Mouse (Mus musculus) hindbrain, postnatal 0 days (tissue): ENCODE measurements at regions not wholly inside any gene's neighbourhood (a gene's known extent, or its start where the extent isn't known, plus 50 kb on each side); places are given as distances from the start of the nearest gene placed in this dataset.

Source experiments
- ATAC-seq: fragments of 200-750 bp; cut with Nextera tagmentation; 2 replicates; pipeline ENCODE4 v1.8.0; 2017; ENCODE audit warnings: mild to moderate bottlenecking, moderate TSS enrichment, moderate library complexity
- DNase-seq: peaks from one replicate; pipeline ENCODE4 v3.0.0-alpha.2; 2015; ENCODE audit warnings: low spot score
- H3K27ac ChIP-seq: fragments of 300-500 bp; sonication (generic); 2 replicates; pipeline ENCODE4 v1.5.1; 2014; ENCODE audit warnings: mild to moderate bottlenecking
- H3K27me3 ChIP-seq: fragments of 300-500 bp; sonication (generic); 2 replicates; pipeline ENCODE4 v1.6.1; 2014; ENCODE audit warnings: low read length, mixed read lengths; ENCODE audit not compliant: insufficient read depth
- H3K36me3 ChIP-seq: fragments of 300-500 bp; sonication (generic); 2 replicates; pipeline ENCODE4 v1.6.1; 2014; ENCODE audit warnings: low read length, mixed read lengths; ENCODE audit not compliant: insufficient read depth
- H3K4me1 ChIP-seq: fragments of 300-500 bp; sonication (generic); 2 replicates; pipeline ENCODE4 v1.6.1; 2014; ENCODE audit warnings: antibody characterized with exemption, low read length, mixed read lengths; ENCODE audit not compliant: insufficient read depth
- H3K4me2 ChIP-seq: fragments of 300-500 bp; sonication (generic); 2 replicates; pipeline ENCODE4 v1.6.1; 2014; ENCODE audit warnings: low read depth, mild to moderate bottlenecking, low read length, moderate library complexity, mixed read lengths
- H3K4me3 ChIP-seq: fragments of 300-500 bp; sonication (generic); 2 replicates; pipeline ENCODE4 v1.5.1; 2014; ENCODE audit warnings: low read length
- H3K9ac ChIP-seq: fragments of 300-500 bp; sonication (generic); replicated peaks from 2 replicates; pipeline ENCODE4 v1.6.1; 2014; ENCODE audit warnings: mild to moderate bottlenecking, low read length, moderate library complexity, mixed read lengths
- H3K9me3 ChIP-seq: fragments of 300-500 bp; sonication (generic); 2 replicates; pipeline ENCODE4 v1.6.1; 2016; ENCODE audit warnings: low read length, mixed read lengths
- CTCF ChIP-seq: IDR thresholded peaks from 2 replicates; pipeline ENCODE4 v1.5.1; 2016; ENCODE audit warnings: antibody characterized with exemption, control low read depth, low read depth
- WGBS: fragments of 180-500 bp; shearing (Covaris S2); extraction: QIAGEN DNeasy Blood & Tissue Kit; methylation state at CpG from one replicate; pipeline ENCODE4 v1.1.7; 2014; 5-methylcytosine and 5-hydroxymethylcytosine counted together

DNA sequence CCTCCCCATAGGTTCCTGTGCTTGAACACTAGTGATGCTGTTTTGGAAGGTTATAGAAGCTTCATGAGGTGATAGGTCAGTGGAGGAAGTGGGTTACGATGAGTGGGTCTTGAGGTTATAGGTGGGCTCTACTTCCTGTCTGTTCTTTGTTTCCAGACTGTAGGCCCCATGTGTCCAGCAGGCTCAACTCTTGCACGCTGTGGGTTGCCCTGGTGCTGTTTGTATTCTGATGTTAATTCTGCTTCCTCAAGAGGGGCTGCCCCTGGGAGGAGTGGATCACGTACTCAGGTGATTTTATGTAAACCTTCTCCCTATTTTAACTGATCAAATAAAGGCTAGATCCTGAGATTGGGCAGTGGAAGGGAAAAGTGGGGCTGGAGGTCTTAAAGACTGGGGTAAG lies 60.4 kb upstream of the Rap1gds1 start:
- Histone ChIP-seq H3K9me3 (no peaks in the 10 kb centered on the region), H3K9ac (no peak overlapping the region), H3K4me3 (no peak overlapping the region), H3K4me2 (no peak overlapping the region), H3K4me1 (no peaks in the 10 kb centered on the region), H3K27me3 (no peaks in the 10 kb centered on the region), H3K36me3 (no peaks in the 10 kb centered on the region), H3K27ac (no peak overlapping the region)
- ATAC-seq (no peak), DNase-seq (no peak)
- no peak for TF ChIP-seq CTCF
- WGBS = 71% methylated on average over 3 of the region's 3 CpGs

DNA sequence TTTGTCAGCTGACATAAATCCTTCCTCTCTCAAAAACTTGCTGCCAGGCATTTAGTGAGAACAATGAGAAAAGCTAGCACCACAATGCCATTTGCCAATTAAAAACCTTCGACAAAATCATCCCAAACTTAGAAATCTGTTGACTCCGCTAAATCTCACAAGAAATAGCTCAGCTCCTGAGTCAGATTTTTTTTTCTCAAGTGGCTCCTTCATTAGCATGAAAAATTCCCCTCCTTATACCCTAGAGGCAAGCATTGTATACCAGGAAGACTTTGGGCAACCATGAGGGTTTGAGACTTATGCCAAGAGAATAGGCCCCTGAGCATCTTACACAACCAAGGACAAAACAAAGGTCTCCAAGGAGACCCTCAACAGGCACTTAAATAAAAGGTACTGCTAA lies 61.0 kb upstream of the Rap1gds1 start:
- no peak for TF ChIP-seq CTCF
- WGBS = 92% methylated on average over 2 of the region's 2 CpGs
- Histone ChIP-seq H3K27me3 (no peaks in the 10 kb centered on the region), H3K4me3 (no peak overlapping the region), H3K27ac (no peak overlapping the region), H3K4me1 (no peaks in the 10 kb centered on the region), H3K9me3 (no peaks in the 10 kb centered on the region), H3K36me3 (no peaks in the 10 kb centered on the region), H3K4me2 (no peak overlapping the region), H3K9ac (no peak overlapping the region)
- ATAC-seq (no peak), DNase-seq (no peak)

- 64% methylated on average over 3 of the region's 3 CpGs for WGBS
- H3K4me3 ChIP-seq = no peak overlapping the region
- DNase-seq = no peak
- H3K9me3 ChIP-seq = no peaks in the 10 kb centered on the region
- no peak overlapping the region for H3K4me2 ChIP-seq
- TF ChIP-seq CTCF = peak; percentile 23; the same call in 1 of the 2 replicates
- H3K36me3 ChIP-seq = no peaks in the 10 kb centered on the region
- 0 out of 2 replicates have a peak, but pooled peaks have one; percentile 15 for ATAC-seq
- no peak overlapping the region for H3K27ac ChIP-seq
- no peaks in the 10 kb centered on the region for H3K4me1 ChIP-seq
- no peak overlapping the region for H3K9ac ChIP-seq
- H3K27me3 ChIP-seq = no peaks in the 10 kb centered on the region
These were observed 52.8 kb upstream of the Stpg2 start for GRCm38 (mm10) chr3:139152654-139153053.

DNA sequence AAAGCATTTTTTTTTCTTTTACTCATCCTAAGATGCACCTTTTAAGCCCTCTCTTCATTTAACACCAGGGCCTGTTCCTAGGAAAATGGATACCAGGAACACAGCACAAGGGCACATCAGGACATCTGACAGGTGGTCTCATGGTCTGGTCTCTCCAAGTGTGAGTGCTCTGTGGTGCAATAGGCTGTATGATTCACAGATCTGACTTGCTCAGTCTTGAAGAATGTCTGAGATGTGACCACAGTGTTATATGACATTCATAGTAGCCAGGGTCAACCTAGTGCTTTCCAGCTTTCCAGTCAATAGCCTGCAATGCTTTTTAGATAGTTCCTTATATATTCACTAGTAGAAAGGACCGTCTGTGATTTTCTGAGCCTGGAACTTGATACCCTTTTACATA lies 51.2 kb upstream of the Stpg2 start:
- Histone ChIP-seq H3K4me2 (no peak overlapping the region), H3K27me3 (no peaks in the 10 kb centered on the region), H3K9ac (no peak overlapping the region), H3K4me1 (no peaks in the 10 kb centered on the region), H3K9me3 (no peaks in the 10 kb centered on the region), H3K27ac (no peak overlapping the region), H3K36me3 (no peaks in the 10 kb centered on the region), H3K4me3 (no peak overlapping the region)
- TF ChIP-seq CTCF = no peak
- DNase-seq = no peak
- 90% methylated on average over 1 of the region's 1 CpGs for WGBS
- no peak for ATAC-seq
